Mouse (Mus musculus) T-helper 17 cell (primary cell): ENCODE measurements around the gene Slc22a4.

Source experiments
- in situ Hi-C, 2 experiments: fragments of 300-600 bp; cut with MboI, MseI; formaldehyde crosslinking; loops; 1 replicate in 1 of 2; 2 replicates in 1 of 2; pipeline ENCODE4 v1.15.1; 2025; ENCODE audit warnings: high pct_unique_total_duplicates in 2 of 2

Slc22a4 gene

GRCm38 (mm10) chr11:54058056-54058617, 30.2 kb upstream of the Slc22a4 start:
- in situ Hi-C loops = loop anchor here (5.0 kb wide), 1 partner anchor 56 kb away; no protein-coding TSS in a partner anchor

DNA sequence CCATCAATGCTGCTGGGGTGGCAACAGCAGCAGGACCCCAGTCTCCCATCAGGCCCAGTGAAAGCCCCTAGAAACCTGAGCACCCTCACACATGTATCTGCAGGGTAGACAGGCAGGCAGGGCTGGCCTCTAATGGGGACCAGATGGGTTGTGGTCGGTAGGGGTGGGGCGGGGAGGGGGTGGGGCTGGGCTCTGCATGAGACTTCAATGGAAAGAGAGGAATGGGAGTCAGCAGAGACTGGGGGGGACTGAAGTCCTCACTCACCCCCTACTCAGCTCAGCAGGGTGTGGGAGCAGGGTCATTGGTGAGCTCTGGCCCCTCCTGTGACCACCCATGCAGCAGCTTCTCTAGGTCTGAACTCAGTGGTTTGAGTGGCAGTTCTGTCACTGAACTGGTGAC, 29.5 kb upstream of the Slc22a4 start:
- in situ Hi-C loops = loop anchor here (5.0 kb wide), 1 partner anchor 55 kb away; no protein-coding TSS in a partner anchor

- in situ Hi-C loops = loop anchor here (5.0 kb wide), 1 partner anchor 54 kb away; no protein-coding TSS in a partner anchor
Measured at GRCm38 (mm10) chr11:54056132-54056531, 28.2 kb upstream of the Slc22a4 start.

DNA sequence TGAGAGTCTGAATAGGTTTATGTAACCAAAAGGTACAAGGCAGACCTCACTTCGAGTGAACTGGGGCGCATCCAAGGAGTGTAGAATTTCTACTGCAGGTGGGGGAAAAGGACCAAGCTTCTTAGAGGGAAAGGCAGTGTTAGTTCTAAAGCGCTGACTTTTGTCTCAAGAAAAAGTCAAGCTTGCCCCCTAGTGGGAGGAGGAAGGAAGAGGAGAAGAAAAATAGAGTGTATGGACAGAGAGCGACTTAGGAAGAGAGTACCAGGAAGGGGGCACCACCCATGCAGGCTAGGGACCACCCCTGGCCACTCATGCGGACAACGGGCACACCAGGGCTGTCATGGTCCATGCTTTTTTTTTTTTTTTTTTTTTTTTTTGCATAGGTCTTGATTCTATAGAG, 26.4 kb upstream of the Slc22a4 start:
- in situ Hi-C loops = loop anchor here in 1 of 2 experiments (5.0 kb wide), 1 partner anchor 117 kb away; no protein-coding TSS in a partner anchor

- in situ Hi-C loops = loop anchor here in 1 of 2 experiments (5.0 kb wide), 1 partner anchor 116 kb away; no protein-coding TSS in a partner anchor
Measured at GRCm38 (mm10) chr11:54053090-54053489, 25.2 kb upstream of the Slc22a4 start.

DNA sequence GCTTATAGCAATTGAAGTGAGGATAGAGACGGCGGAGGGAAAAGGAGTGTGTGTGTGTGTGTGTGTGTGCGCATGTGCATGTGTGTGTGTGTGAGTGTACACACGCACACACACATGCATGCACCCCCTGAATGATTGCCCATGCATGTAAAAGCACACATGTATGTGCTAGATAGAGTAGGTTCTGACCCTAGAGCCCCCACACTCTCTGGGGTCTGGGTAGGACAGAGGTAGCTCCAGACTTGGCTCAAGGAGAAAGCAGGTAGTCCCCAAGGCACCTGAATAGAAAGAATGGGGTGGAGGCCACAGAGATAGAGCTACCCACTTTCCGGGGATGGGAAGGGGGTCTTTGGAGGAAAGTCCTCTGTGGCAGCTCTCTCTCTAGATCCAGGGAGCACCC, 24.2 kb upstream of the Slc22a4 start:
- in situ Hi-C loops = loop anchor here in 1 of 2 experiments (5.0 kb wide), 1 partner anchor 115 kb away; no protein-coding TSS in a partner anchor

DNA sequence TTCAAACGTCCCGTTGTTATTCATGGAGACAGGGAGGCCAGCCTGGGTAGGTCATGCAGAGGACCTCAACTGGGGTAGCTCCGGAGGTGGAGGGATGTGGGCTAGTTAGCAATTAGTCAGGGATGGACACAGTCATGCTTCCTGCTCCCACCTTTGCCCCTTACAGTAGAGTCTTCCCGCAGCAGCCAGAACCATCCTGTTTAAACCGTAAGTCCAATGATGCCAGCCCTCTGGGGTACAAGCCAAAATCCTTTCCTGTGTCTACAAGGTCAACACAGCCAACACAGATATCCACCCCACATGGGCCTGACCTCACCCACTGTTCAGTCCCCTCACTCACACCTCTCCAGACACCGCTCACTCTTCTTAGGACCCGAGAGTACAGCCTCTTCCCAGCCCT, 23.3 kb upstream of the Slc22a4 start:
- in situ Hi-C loops = loop anchor here in 1 of 2 experiments (5.0 kb wide), 1 partner anchor 114 kb away; no protein-coding TSS in a partner anchor

- in situ Hi-C loops = loop anchor here in 1 of 2 experiments (5.0 kb wide), 1 partner anchor 113 kb away; no protein-coding TSS in a partner anchor
Measured at GRCm38 (mm10) chr11:54050205-54050604, 22.3 kb upstream of the Slc22a4 start.

DNA sequence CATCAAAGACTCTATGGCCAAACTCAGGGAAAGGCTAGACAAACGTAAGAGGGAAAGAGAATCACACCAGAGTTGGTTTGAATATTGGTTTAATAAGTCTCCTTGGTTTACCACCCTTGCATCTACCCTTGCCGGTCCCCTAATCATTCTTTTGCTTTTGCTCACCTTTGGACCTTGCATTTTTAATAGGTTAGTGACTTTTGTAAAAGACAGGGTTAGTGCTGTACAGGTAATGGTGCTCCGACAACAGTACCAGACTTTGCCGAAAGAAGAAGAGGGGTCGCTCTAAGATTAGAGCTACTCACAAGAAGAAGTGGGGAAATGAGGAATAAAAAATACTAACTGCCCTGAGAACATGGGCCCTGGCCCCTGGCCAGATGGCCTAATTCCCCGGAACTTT, 12.8 kb upstream of the Slc22a4 start:
- in situ Hi-C loops = no loop called here

- in situ Hi-C loops = loop anchor here in 1 of 2 experiments (5.0 kb wide), 1 partner anchor 476 kb away; no protein-coding TSS in a partner anchor
Measured at GRCm38 (mm10) chr11:54032872-54033271, 5.0 kb upstream of the Slc22a4 start.

GRCm38 (mm10) chr11:54028997-54029396, 1.1 kb upstream of the Slc22a4 start:
- in situ Hi-C loops = no loop called here

DNA sequence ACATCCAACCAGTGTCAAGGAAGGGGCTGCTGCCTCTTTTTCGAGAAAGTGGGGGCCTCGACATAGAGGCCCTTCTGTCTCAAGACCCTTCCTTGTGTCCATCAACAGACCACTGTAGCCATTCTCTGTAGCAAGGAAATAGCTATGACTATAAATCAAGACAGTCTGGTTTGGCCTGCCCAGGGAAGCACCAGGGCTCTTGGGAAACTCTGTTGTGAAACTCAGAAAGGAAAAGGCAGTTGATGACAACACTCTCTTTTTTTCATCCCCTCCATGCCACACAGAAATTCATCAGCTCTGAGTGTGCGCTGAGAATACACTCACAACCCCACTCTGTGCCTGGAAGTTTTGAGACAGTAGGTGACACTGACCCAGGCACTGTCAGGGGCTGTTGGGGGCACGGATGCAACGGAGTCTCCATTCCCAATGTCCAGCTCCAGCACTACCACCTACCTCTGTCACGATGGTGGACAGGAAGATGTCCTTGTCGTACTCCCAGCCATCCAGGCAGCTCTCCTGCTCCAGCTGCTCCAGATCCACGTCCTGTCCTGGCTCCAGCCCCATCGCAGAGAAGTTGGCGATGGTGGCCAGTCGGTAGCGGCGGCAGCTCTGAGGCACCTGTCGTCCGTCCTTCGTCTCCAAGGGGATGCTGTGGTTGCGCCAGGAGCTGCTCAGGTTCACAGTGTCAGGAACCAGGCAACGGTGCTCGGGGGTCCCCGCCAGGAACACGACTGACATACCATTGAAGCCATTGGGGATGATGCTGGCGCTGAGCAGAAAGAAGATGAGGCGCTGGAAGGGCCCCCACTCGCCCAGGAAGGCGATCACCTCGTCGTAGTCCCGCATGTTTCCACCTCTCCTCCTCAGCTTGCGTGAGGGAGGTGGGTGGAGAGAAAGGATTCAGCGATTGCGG, 503 bp downstream of the Slc22a4 start:
- in situ Hi-C loops = no loop called here

GRCm38 (mm10) chr11:54026491-54027041, 1.3 kb downstream of the Slc22a4 start:
- in situ Hi-C loops = no loop called here

- in situ Hi-C loops = no loop called here
Measured at GRCm38 (mm10) chr11:54021396-54022093, 6.3 kb downstream of the Slc22a4 start.

GRCm38 (mm10) chr11:54018893-54019732, 8.8 kb downstream of the Slc22a4 start:
- in situ Hi-C loops = no loop called here

DNA sequence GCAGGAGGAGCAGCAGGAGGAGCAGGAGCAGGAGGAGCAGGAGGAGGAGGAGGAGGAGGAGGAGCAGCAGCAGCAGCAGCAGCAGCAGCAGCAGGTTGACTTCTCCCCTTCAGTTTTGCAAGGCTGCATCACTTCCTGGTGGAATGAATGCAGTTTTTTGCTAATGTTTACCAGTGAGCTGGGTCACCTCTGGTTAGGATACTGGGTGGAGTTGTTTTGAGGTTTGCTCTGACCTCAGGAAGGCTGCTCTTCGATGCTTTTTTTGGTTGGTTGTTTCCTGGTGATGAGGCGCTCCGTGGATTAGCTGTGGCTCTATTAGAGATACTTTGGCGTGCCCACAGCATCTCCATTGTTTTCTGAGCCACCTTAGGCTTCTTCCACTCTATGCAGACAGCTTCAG, 10.3 kb downstream of the Slc22a4 start:
- in situ Hi-C loops = no loop called here

DNA sequence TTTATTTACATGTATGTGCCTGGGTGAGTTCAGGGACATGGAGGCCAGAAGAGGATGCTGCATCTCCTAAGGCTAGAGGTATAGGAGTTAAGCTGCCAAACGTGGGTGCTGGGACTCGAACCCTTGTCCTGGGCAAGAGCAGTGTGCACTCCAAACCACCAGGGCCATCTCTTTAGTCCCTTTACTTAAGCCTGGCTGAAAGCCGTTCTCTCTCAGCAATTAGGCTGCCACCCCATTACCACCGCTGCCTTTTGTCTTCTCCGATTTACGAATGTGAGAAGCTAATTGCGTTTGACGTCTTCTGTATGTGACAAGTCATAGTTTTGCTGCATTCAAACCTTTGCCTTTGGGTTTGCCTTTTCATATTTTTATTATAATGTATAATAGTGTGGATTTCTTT, 11.8 kb downstream of the Slc22a4 start:
- in situ Hi-C loops = no loop called here

DNA sequence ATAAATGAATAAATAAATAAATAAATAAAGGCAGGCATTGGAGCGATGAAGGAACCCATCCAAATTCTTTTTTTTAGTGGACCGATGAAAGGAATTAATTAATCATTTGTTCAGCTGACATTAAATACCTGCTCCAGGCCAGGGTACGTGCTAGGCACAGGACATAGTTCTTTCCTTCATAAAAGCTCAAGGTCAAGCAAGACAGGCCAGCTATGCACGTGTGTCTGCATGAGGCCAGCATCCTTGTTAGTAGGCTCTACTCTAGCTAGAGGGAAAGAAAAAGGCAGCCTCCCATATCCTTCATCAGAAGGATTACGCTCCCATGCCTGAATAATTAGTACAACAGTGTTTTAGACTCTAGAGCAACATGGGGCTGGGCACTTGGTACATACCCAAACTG, 14.9 kb downstream of the Slc22a4 start:
- in situ Hi-C loops = no loop called here

- in situ Hi-C loops = no loop called here
Measured at GRCm38 (mm10) chr11:54011255-54011654, 16.6 kb downstream of the Slc22a4 start.

- in situ Hi-C loops = no loop called here
Measured at GRCm38 (mm10) chr11:54008416-54008920, 19.4 kb downstream of the Slc22a4 start.
